In genomic region chr10:94931961-94932832, GRCm38 (mm10) we compare ENCODE assay signal across 7 mouse cellular contexts. TPM values are rescaled to one million over a fixed set of nuclear protein-coding genes. Genes with fewer than 3 reads are reported as not detected.
A peak's percentile ranks its signal among the peaks of the same experiment; 100 is the strongest.
DNase-seq lines count a peak whose midpoint lies in the region; ATAC-seq and TF ChIP-seq lines count a peak whose summit lies in the region.

No protein-coding gene starts in this region.

- no peak for TF ChIP-seq POLR2A in brain, embryonic 14.5 days (IDR thresholded peaks at IDR 0.05; ENCODE audit: borderline replicate concordance, extremely low read depth, insufficient read depth, insufficient read length, poor library complexity, severe bottlenecking)

- WGBS in liver, embryonic 16.5 days (ENCODE audit: insufficient replicate concordance): 16% methylated on average over 9 of the region's 9 CpGs
- 76% methylated on average over 9 of the region's 9 CpGs for WGBS in neural tube, embryonic 15.5 days

- DNase-seq in G1E (ENCODE audit: low spot score): peak; percentile 86
- DNase-seq in brain, embryonic 14.5 days (ENCODE audit: low read depth): peak; percentile 56
- peak; percentile 61 for DNase-seq in heart, postnatal 4 days
- no peak for DNase-seq in right cerebral cortex, postnatal 4 days
- no peak for DNase-seq in layer of hippocampus, adult 8-10 months (ENCODE audit: low spot score in 2 of 2)

- H3K27me3 ChIP-seq in G1E (ENCODE audit: insufficient read depth, low read length): no peaks in the 10 kb centered on the region
- H3K27me3 ChIP-seq in liver, embryonic 16.5 days (ENCODE audit: control insufficient read depth, insufficient read depth, low read depth, low read length): no peaks in the 10 kb centered on the region
- H3K27me3 ChIP-seq in neural tube, embryonic 15.5 days (replicated peaks): no peaks in the 10 kb centered on the region

- peak overlapping the region; percentile 31; the same call in 1 of the 2 replicates for H3K4me3 ChIP-seq in G1E (ENCODE audit: low read depth, low read length)
- peak overlapping the region; percentile 26 for H3K4me3 ChIP-seq in liver, embryonic 16.5 days (ENCODE audit: low read depth, low read length)
- no peak overlapping the region for H3K4me3 ChIP-seq in neural tube, embryonic 15.5 days (replicated peaks)

- peak overlapping the region; percentile 96 for H3K27ac ChIP-seq in liver, embryonic 16.5 days (ENCODE audit: low read length)
- no peak overlapping the region for H3K27ac ChIP-seq in neural tube, embryonic 15.5 days (replicated peaks)

- H3K9ac ChIP-seq in liver, embryonic 16.5 days (ENCODE audit: low read depth, low read length): peak overlapping the region; percentile 52
- H3K9ac ChIP-seq in neural tube, embryonic 15.5 days (replicated peaks): no peak overlapping the region

- TF ChIP-seq CTCF in G1E (IDR thresholded peaks at IDR 0.05; ENCODE audit: low read depth, low read length): no peak
- TF ChIP-seq CTCF in brain, embryonic 14.5 days (IDR thresholded peaks at IDR 0.05; ENCODE audit: borderline replicate concordance, extremely low read depth, insufficient read depth, insufficient read length): no peak

- peaks cover 36% of the 10 kb centered on the region for H3K36me3 ChIP-seq in G1E (replicated peaks)
- no peaks in the 10 kb centered on the region for H3K36me3 ChIP-seq in liver, embryonic 16.5 days (ENCODE audit: control insufficient read depth, insufficient read depth)
- H3K36me3 ChIP-seq in neural tube, embryonic 15.5 days: no peaks in the 10 kb centered on the region

- peak; percentile 92 for ATAC-seq in G1E (ENCODE audit: extremely low read depth, insufficient number of reproducible peaks, low FRiP score, poor library complexity, severe bottlenecking)
- ATAC-seq in liver, embryonic 16.5 days (ENCODE audit: low read depth): peak; percentile 99
- no peak for ATAC-seq in neural tube, embryonic 15.5 days (ENCODE audit: low FRiP score)

- H3K4me1 ChIP-seq in G1E (ENCODE audit: insufficient read depth, low read depth, low read length): peaks cover 88% of the 10 kb centered on the region
- peaks cover 46% of the 10 kb centered on the region for H3K4me1 ChIP-seq in liver, embryonic 16.5 days (ENCODE audit: control insufficient read depth, low read depth, low read length)
- H3K4me1 ChIP-seq in neural tube, embryonic 15.5 days: peaks cover 17% of the 10 kb centered on the region; the same call in 1 of the 2 replicates

- H3K4me2 ChIP-seq in liver, embryonic 16.5 days (ENCODE audit: low read depth, low read length): peak overlapping the region; percentile 65
- H3K4me2 ChIP-seq in neural tube, embryonic 15.5 days: no peak overlapping the region

- H3K9me3 ChIP-seq in G1E (replicated peaks): no peaks in the 10 kb centered on the region
- no peaks in the 10 kb centered on the region for H3K9me3 ChIP-seq in liver, embryonic 16.5 days (replicated peaks; ENCODE audit: control insufficient read depth, low read length)
- H3K9me3 ChIP-seq in neural tube, embryonic 15.5 days (replicated peaks): no peaks in the 10 kb centered on the region

RNA-seq across cellular contexts. Expression of gene Plxnc1, which starts 12.4 kb away (rescaled TPM):
- total RNA-seq in G1E (2014; fragmentation: Nextera tagmentation) (131 and 132 TPM in 2 replicates), G1E (2017) (121 and 163 TPM in 2 replicates)
- 23.0 and 25.9 TPM in 2 replicates for polyA plus RNA-seq in G1E (2012)
- 22.5 and 31.1 TPM in 2 replicates for polyA plus RNA-seq in brain, embryonic 14.5 days (2012; rRNA removed)
- 1 to 10 TPM; 6.2 to 6.9 TPM for total RNA-seq in heart, postnatal 4 days (2021)
- 1.5 TPM in 2 replicates for polyA plus RNA-seq in liver, embryonic 16.5 days (2015; fragmentation: Nextera tagmentation; extraction: Ambion mirVana)
- 10 to 100 TPM; 30.9 to 40.3 (median 35.4) TPM for total RNA-seq in layer of hippocampus, adult 8-10 months (2022)
- polyA plus RNA-seq in neural tube, embryonic 15.5 days (2015; fragmentation: Nextera tagmentation; extraction: Ambion mirVana): 7.6 and 9.8 TPM in 2 replicates

Comparison
In these comparisons a context has a peak if more than half of its experiments do, and no peak if none do; other contexts are left out.
1. DNase-seq: peak in G1E (single experiment), brain, embryonic 14.5 days (single experiment) and heart, postnatal 4 days (single experiment); none in right cerebral cortex, postnatal 4 days (single experiment) and layer of hippocampus, adult 8-10 months (0 of 2).